Mouse (Mus musculus): Measurements from ENCODE around the gene 9130019O22Rik. TPM values are rescaled to one million over a fixed set of nuclear protein-coding genes. Genes with fewer than 3 reads are reported as not detected.

9130019O22Rik gene
- polyA plus RNA-seq (2014; fragmentation: Nextera tagmentation; extraction: Ambion mirVana) = 6.7 and 7.1 TPM in 2 replicates

- Histone ChIP-seq H3K9me3 (replicated peaks; ENCODE audit: control insufficient read depth, low read length) (no peaks in the 10 kb centered on the region), H3K36me3 (replicated peaks; ENCODE audit: control insufficient read depth, insufficient read depth, low read depth, low read length) (peaks cover 4% of the 10 kb centered on the region; the same call in 1 of the 2 replicates), H3K4me1 (ENCODE audit: control insufficient read depth, insufficient read depth, low read length) (no peaks in the 10 kb centered on the region), H3K9ac (replicated peaks; ENCODE audit: low read length) (peak within 1 kb of the TSS; percentile 52), H3K27ac (replicated peaks; ENCODE audit: low read depth, low read length) (no peak within 1 kb of the TSS), H3K4me2 (ENCODE audit: low read depth, low read length) (peak within 1 kb of the TSS; percentile 55), H3K27me3 (ENCODE audit: control insufficient read depth, insufficient read depth, low read length) (no peaks in the 10 kb centered on the region), H3K4me3 (ENCODE audit: low read depth, low read length) (peak within 1 kb of the TSS; percentile 40)
- WGBS = 13% methylated on average over 38 of the region's 38 CpGs
- DNase-seq (ENCODE audit: low spot score) (peak; percentile 89), ATAC-seq (replicated peaks; ENCODE audit: insufficient number of reproducible peaks, low FRiP score, low TSS enrichment, low read depth) (peak; percentile 76)
These were observed at the start of gene 9130019O22Rik for GRCm38 (mm10) chr7:127386641-127387392. TSS of gene 9130019O22Rik (minus strand) at chr7:127387166.

- 95% methylated on average over 4 of the region's 4 CpGs for WGBS
- DNase-seq (ENCODE audit: low spot score) (no peak), ATAC-seq (replicated peaks; ENCODE audit: insufficient number of reproducible peaks, low FRiP score, low TSS enrichment, low read depth) (no peak)
- Histone ChIP-seq H3K9ac (replicated peaks; ENCODE audit: low read length) (no peak overlapping the region), H3K36me3 (replicated peaks; ENCODE audit: control insufficient read depth, insufficient read depth, low read depth, low read length) (no peaks in the 10 kb centered on the region), H3K27me3 (ENCODE audit: control insufficient read depth, insufficient read depth, low read length) (no peaks in the 10 kb centered on the region), H3K9me3 (replicated peaks; ENCODE audit: control insufficient read depth, low read length) (no peaks in the 10 kb centered on the region), H3K4me1 (ENCODE audit: control insufficient read depth, insufficient read depth, low read length) (no peaks in the 10 kb centered on the region), H3K4me2 (ENCODE audit: low read depth, low read length) (no peak overlapping the region), H3K27ac (replicated peaks; ENCODE audit: low read depth, low read length) (no peak overlapping the region), H3K4me3 (ENCODE audit: low read depth, low read length) (no peak overlapping the region)
These were observed 48.2 kb upstream of the 9130019O22Rik start for GRCm38 (mm10) chr7:127435206-127435605.

- Histone ChIP-seq H3K9me3 (replicated peaks; ENCODE audit: control insufficient read depth, low read length) (no peaks in the 10 kb centered on the region), H3K4me2 (ENCODE audit: low read depth, low read length) (no peak overlapping the region), H3K4me3 (ENCODE audit: low read depth, low read length) (no peak overlapping the region), H3K27me3 (ENCODE audit: control insufficient read depth, insufficient read depth, low read length) (no peaks in the 10 kb centered on the region), H3K27ac (replicated peaks; ENCODE audit: low read depth, low read length) (no peak overlapping the region), H3K36me3 (replicated peaks; ENCODE audit: control insufficient read depth, insufficient read depth, low read depth, low read length) (no peaks in the 10 kb centered on the region), H3K9ac (replicated peaks; ENCODE audit: low read length) (no peak overlapping the region), H3K4me1 (ENCODE audit: control insufficient read depth, insufficient read depth, low read length) (no peaks in the 10 kb centered on the region)
- DNase-seq (ENCODE audit: low spot score) (no peak), ATAC-seq (replicated peaks; ENCODE audit: insufficient number of reproducible peaks, low FRiP score, low TSS enrichment, low read depth) (no peak)
- 77% methylated on average over 3 of the region's 3 CpGs for WGBS
These were observed 39.4 kb upstream of the 9130019O22Rik start for GRCm38 (mm10) chr7:127426354-127426753.

GRCm38 (mm10) chr7:127425911-127426310 is 38.9 kb upstream of the 9130019O22Rik start:
- no peaks in the 10 kb centered on the region for H3K9me3 ChIP-seq (replicated peaks; ENCODE audit: control insufficient read depth, low read length)
- DNase-seq (ENCODE audit: low spot score) (no peak), ATAC-seq (replicated peaks; ENCODE audit: insufficient number of reproducible peaks, low FRiP score, low TSS enrichment, low read depth) (no peak)
- no peak overlapping the region for H3K9ac ChIP-seq (replicated peaks; ENCODE audit: low read length)
- no peak overlapping the region for H3K4me2 ChIP-seq (ENCODE audit: low read depth, low read length)
- no peaks in the 10 kb centered on the region for H3K27me3 ChIP-seq (ENCODE audit: control insufficient read depth, insufficient read depth, low read length)
- no peak overlapping the region for H3K4me3 ChIP-seq (ENCODE audit: low read depth, low read length)
- H3K4me1 ChIP-seq (ENCODE audit: control insufficient read depth, insufficient read depth, low read length) = no peaks in the 10 kb centered on the region
- WGBS = 85% methylated on average over 2 of the region's 2 CpGs
- H3K36me3 ChIP-seq (replicated peaks; ENCODE audit: control insufficient read depth, insufficient read depth, low read depth, low read length) = no peaks in the 10 kb centered on the region
- no peak overlapping the region for H3K27ac ChIP-seq (replicated peaks; ENCODE audit: low read depth, low read length)

- Histone ChIP-seq H3K27ac (replicated peaks; ENCODE audit: low read depth, low read length) (no peak overlapping the region), H3K4me3 (ENCODE audit: low read depth, low read length) (no peak overlapping the region), H3K4me2 (ENCODE audit: low read depth, low read length) (no peak overlapping the region), H3K9ac (replicated peaks; ENCODE audit: low read length) (no peak overlapping the region), H3K9me3 (replicated peaks; ENCODE audit: control insufficient read depth, low read length) (no peaks in the 10 kb centered on the region), H3K27me3 (ENCODE audit: control insufficient read depth, insufficient read depth, low read length) (no peaks in the 10 kb centered on the region), H3K36me3 (replicated peaks; ENCODE audit: control insufficient read depth, insufficient read depth, low read depth, low read length) (no peaks in the 10 kb centered on the region), H3K4me1 (ENCODE audit: control insufficient read depth, insufficient read depth, low read length) (no peaks in the 10 kb centered on the region)
- WGBS = 87% methylated on average over 3 of the region's 3 CpGs
- ATAC-seq (replicated peaks; ENCODE audit: insufficient number of reproducible peaks, low FRiP score, low TSS enrichment, low read depth) (no peak), DNase-seq (ENCODE audit: low spot score) (no peak)
These were observed 38.3 kb upstream of the 9130019O22Rik start for GRCm38 (mm10) chr7:127425291-127425690.

- Histone ChIP-seq H3K9me3 (replicated peaks; ENCODE audit: control insufficient read depth, low read length) (no peaks in the 10 kb centered on the region), H3K27me3 (ENCODE audit: control insufficient read depth, insufficient read depth, low read length) (no peaks in the 10 kb centered on the region), H3K4me3 (ENCODE audit: low read depth, low read length) (peak overlapping the region; percentile 80), H3K36me3 (replicated peaks; ENCODE audit: control insufficient read depth, insufficient read depth, low read depth, low read length) (peaks cover 2% of the 10 kb centered on the region; the same call in 1 of the 2 replicates), H3K27ac (replicated peaks; ENCODE audit: low read depth, low read length) (no peak overlapping the region), H3K4me1 (ENCODE audit: control insufficient read depth, insufficient read depth, low read length) (no peaks in the 10 kb centered on the region), H3K4me2 (ENCODE audit: low read depth, low read length) (peak overlapping the region; percentile 92), H3K9ac (replicated peaks; ENCODE audit: low read length) (peak overlapping the region; percentile 32; the same call in 1 of the 2 replicates)
- ATAC-seq (replicated peaks; ENCODE audit: insufficient number of reproducible peaks, low FRiP score, low TSS enrichment, low read depth) = no peak; the same call in 1 of the 2 replicates
- WGBS = under 1% methylated on average over 15 of the region's 15 CpGs
- peak; percentile 13 for DNase-seq (ENCODE audit: low spot score)
These were observed 35.3 kb upstream of the 9130019O22Rik start for GRCm38 (mm10) chr7:127422247-127422646.

GRCm38 (mm10) chr7:127421388-127422191 is 34.6 kb upstream of the 9130019O22Rik start, which contains the start of gene Zfp688:
TSS of gene Zfp688 (minus strand) at chr7:127422068.
- Histone ChIP-seq H3K9ac (replicated peaks; ENCODE audit: low read length) (peak within 1 kb of the TSS; percentile 92), H3K4me2 (ENCODE audit: low read depth, low read length) (peak within 1 kb of the TSS; percentile 92), H3K36me3 (replicated peaks; ENCODE audit: control insufficient read depth, insufficient read depth, low read depth, low read length) (peaks cover 2% of the 10 kb centered on the region; the same call in 1 of the 2 replicates), H3K27me3 (ENCODE audit: control insufficient read depth, insufficient read depth, low read length) (no peaks in the 10 kb centered on the region), H3K4me3 (ENCODE audit: low read depth, low read length) (peak within 1 kb of the TSS; percentile 80), H3K4me1 (ENCODE audit: control insufficient read depth, insufficient read depth, low read length) (no peaks in the 10 kb centered on the region), H3K9me3 (replicated peaks; ENCODE audit: control insufficient read depth, low read length) (no peaks in the 10 kb centered on the region), H3K27ac (replicated peaks; ENCODE audit: low read depth, low read length) (no peak within 1 kb of the TSS)
- WGBS = 1% methylated on average over 48 of the region's 48 CpGs
- peak; percentile 96 for DNase-seq (ENCODE audit: low spot score)
- peak; percentile 91 for ATAC-seq (replicated peaks; ENCODE audit: insufficient number of reproducible peaks, low FRiP score, low TSS enrichment, low read depth)

Data from embryonic facial prominence, embryonic 11.5 days (tissue).